Mouse (Mus musculus) natural killer cell, adult 2 months (primary cell): ENCODE data around the gene Mtfmt.

ENCODE experiments used
- DNase-seq, 2 experiments: peaks; one replicate each; pipeline ENCODE4 v3.0.0; 2022; ENCODE audit warnings: low spot score in 2 of 2

The Mtfmt gene

GRCm38 (mm10) chr9:65435671-65436301 is at the start of gene Mtfmt:
Gene Mtfmt, plus strand, starts transcription at chr9:65435782.
- peak; percentile 92 to 96 for DNase-seq

GRCm38 (mm10) chr9:65386373-65387140 is 49.0 kb upstream of the Mtfmt start:
- no peak for DNase-seq

GRCm38 (mm10) chr9:65390752-65391612 is 44.6 kb upstream of the Mtfmt start:
- no peak for DNase-seq

- DNase-seq = no peak
These were observed 44.0 kb upstream of the Mtfmt start, which contains the start of gene Kbtbd13 for GRCm38 (mm10) chr9:65391613-65391964. Gene Kbtbd13, minus strand, starts transcription at chr9:65391652.

- peak; percentile 57 to 69 for DNase-seq
These were observed 42.8 kb upstream of the Mtfmt start for GRCm38 (mm10) chr9:65392638-65393364.

- no peak for DNase-seq
These were observed 42.0 kb upstream of the Mtfmt start for GRCm38 (mm10) chr9:65393606-65394005.

GRCm38 (mm10) chr9:65394360-65394759 is 41.2 kb upstream of the Mtfmt start:
- no peak for DNase-seq

- peak; percentile 58 to 67 for DNase-seq
These were observed 37.3 kb upstream of the Mtfmt start, which contains the start of gene Rasl12 for GRCm38 (mm10) chr9:65398279-65398678. Gene Rasl12, plus strand, starts transcription at chr9:65398506.

- DNase-seq = no peak
These were observed 35.6 kb upstream of the Mtfmt start for GRCm38 (mm10) chr9:65399934-65400333.

- DNase-seq = peak; percentile 70 to 83
These were observed 31.0 kb upstream of the Mtfmt start for GRCm38 (mm10) chr9:65404331-65405183.

GRCm38 (mm10) chr9:65405184-65405449 is 30.5 kb upstream of the Mtfmt start:
- DNase-seq = no peak

GRCm38 (mm10) chr9:65407327-65407726 is 28.3 kb upstream of the Mtfmt start:
- no peak for DNase-seq

- DNase-seq = no peak
These were observed 27.7 kb upstream of the Mtfmt start for GRCm38 (mm10) chr9:65407861-65408260.

GRCm38 (mm10) chr9:65408871-65409295 is 26.7 kb upstream of the Mtfmt start:
- no peak for DNase-seq

GRCm38 (mm10) chr9:65410378-65410777 is 25.2 kb upstream of the Mtfmt start:
- no peak for DNase-seq

- no peak for DNase-seq
These were observed 24.3 kb upstream of the Mtfmt start for GRCm38 (mm10) chr9:65411326-65411725.

GRCm38 (mm10) chr9:65417738-65418137 is 17.8 kb upstream of the Mtfmt start:
- no peak for DNase-seq

GRCm38 (mm10) chr9:65419633-65420032 is 15.9 kb upstream of the Mtfmt start:
- DNase-seq = no peak

- no peak for DNase-seq
These were observed 12.7 kb upstream of the Mtfmt start, which contains the start of gene Slc51b for GRCm38 (mm10) chr9:65422760-65423501. Gene Slc51b, minus strand, starts transcription at chr9:65422955.

- DNase-seq = no peak
These were observed 11.2 kb upstream of the Mtfmt start for GRCm38 (mm10) chr9:65424393-65424792.
